Mouse (Mus musculus) spleen, adult 2 months (tissue): ENCODE data around the gene Ror1. TPM values are rescaled to one million over a fixed set of nuclear protein-coding genes. Genes with fewer than 3 reads are reported as not detected.

Experiments
- DNase-seq, 2 experiments: peaks; one replicate each; pipeline versions ENCODE4 v3.0.0 to v3.0.0-alpha.2; 2012 to 2021; ENCODE audit warnings: low spot score in 2 of 2, low read depth in 1 of 2
- H3K27ac ChIP-seq: fragments of 200-500 bp; 2 replicates; pipeline ENCODE4 v1.5.1; 2012; ENCODE audit warnings: low read length, inconsistent platforms; ENCODE audit not compliant: insufficient read depth
- H3K27me3 ChIP-seq: fragments of 200-500 bp; 2 replicates; pipeline ENCODE4 v1.6.1; 2012; ENCODE audit warnings: mild to moderate bottlenecking, moderate library complexity, low read length, inconsistent platforms; ENCODE audit not compliant: control insufficient read depth, insufficient read depth
- H3K36me3 ChIP-seq: fragments of 200-500 bp; 2 replicates; pipeline ENCODE4 v1.6.1; 2012; ENCODE audit warnings: mild to moderate bottlenecking, low read length, inconsistent platforms; ENCODE audit not compliant: control insufficient read depth, insufficient read depth
- H3K4me1 ChIP-seq: fragments of 200-500 bp; 2 replicates; pipeline ENCODE4 v1.6.1; 2011; ENCODE audit warnings: inconsistent platforms; ENCODE audit not compliant: control insufficient read depth, insufficient read depth, insufficient read length
- H3K4me3 ChIP-seq: fragments of 200-500 bp; 2 replicates; pipeline ENCODE4 v1.5.1; 2011; ENCODE audit warnings: mild to moderate bottlenecking, inconsistent platforms; ENCODE audit not compliant: insufficient read depth, insufficient read length; ENCODE audit errors: extremely low read depth
- CTCF ChIP-seq: fragments of 200-500 bp; IDR thresholded peaks from 2 replicates; pipeline ENCODE4 v1.5.1; 2011; ENCODE audit warnings: mild to moderate bottlenecking, inconsistent platforms; ENCODE audit not compliant: insufficient read depth, insufficient read length, insufficient replicate concordance; ENCODE audit errors: extremely low read depth
- POLR2A ChIP-seq: fragments of 200-500 bp; IDR thresholded peaks from 2 replicates; pipeline ENCODE4 v1.6.1; 2011; ENCODE audit warnings: low read depth, low read length, inconsistent platforms
- WGBS: fragments of 180-500 bp; shearing (Covaris S2); methylation state at CpG from one replicate; pipeline ENCODE4 v1.1.7; 2018; 5-methylcytosine and 5-hydroxymethylcytosine counted together
- polyA plus RNA-seq: library from polyadenylated mRNA; depleted of rRNA; stranded (reverse); fragments of >200 nt; gene quantifications from 2 replicates; pipeline ENCODE4 v1.2.3, GENCODE M21; 2012

Ror1 gene
- polyA plus RNA-seq, 1 experiment: 0.64 TPM

DNA sequence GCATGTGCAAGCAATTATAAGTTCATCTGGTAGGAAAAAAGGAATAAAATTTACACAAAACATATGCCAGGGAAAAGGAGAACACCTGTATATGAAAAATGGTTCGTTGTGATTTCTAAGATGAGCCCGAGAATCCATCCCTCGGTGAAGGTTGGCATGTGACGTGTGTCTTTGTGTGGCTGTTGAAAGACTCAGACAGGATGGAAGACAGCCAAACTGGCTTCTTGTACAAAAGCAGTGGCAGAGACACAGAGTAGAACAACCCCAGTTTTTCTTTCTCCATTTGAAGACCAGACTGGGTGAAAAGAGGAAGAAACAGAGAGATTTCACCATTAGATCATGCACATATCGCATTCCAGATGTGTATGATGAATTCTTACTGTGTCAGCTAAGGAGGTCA lies 62.8 kb downstream of the Ror1 start:
- Histone ChIP-seq H3K36me3 (no peaks in the 10 kb centered on the region), H3K4me3 (no peak overlapping the region), H3K27ac (no peak overlapping the region), H3K27me3 (no peaks in the 10 kb centered on the region), H3K4me1 (no peaks in the 10 kb centered on the region)
- DNase-seq: no peak
- 88% methylated on average over 5 of the region's 5 CpGs for WGBS
- TF ChIP-seq POLR2A: no peak
- TF ChIP-seq CTCF: no peak

DNA sequence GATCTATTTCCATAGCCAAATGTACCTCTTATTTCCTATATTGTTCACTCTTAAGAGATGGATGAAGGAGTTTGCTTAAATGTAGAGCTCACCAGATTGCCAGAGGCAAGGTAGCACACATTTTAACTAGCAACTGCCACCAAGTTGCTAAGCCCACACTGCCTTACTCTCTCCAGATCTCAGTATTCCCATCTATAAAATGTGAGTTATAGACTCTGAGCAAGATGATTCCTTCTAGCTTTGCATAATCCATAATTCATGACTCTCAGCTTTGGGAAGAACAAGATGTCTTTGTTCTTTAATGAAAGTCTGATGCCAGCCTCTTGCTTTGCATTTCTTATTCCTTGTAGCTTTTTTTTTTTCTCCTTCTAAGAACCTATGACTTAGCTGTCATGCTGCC lies 64.6 kb downstream of the Ror1 start:
- no peak for TF ChIP-seq CTCF
- no peak for TF ChIP-seq POLR2A
- H3K4me1 ChIP-seq: no peaks in the 10 kb centered on the region
- no peak overlapping the region for H3K27ac ChIP-seq
- no peaks in the 10 kb centered on the region for H3K27me3 ChIP-seq
- no peak for DNase-seq
- no peaks in the 10 kb centered on the region for H3K36me3 ChIP-seq
- no peak overlapping the region for H3K4me3 ChIP-seq

GRCm38 (mm10) chr4:100165790-100166189 lies 70.2 kb downstream of the Ror1 start:
- 84% methylated on average over 7 of the region's 7 CpGs for WGBS
- no peak overlapping the region for H3K4me3 ChIP-seq
- H3K27me3 ChIP-seq: no peaks in the 10 kb centered on the region
- H3K4me1 ChIP-seq: no peaks in the 10 kb centered on the region
- TF ChIP-seq CTCF: no peak
- TF ChIP-seq POLR2A: no peak
- no peak overlapping the region for H3K27ac ChIP-seq
- DNase-seq: no peak
- no peaks in the 10 kb centered on the region for H3K36me3 ChIP-seq

- H3K36me3 ChIP-seq: no peaks in the 10 kb centered on the region
- WGBS: 72% methylated on average over 3 of the region's 3 CpGs
Measured at GRCm38 (mm10) chr4:100166871-100167270, 71.3 kb downstream of the Ror1 start.

DNA sequence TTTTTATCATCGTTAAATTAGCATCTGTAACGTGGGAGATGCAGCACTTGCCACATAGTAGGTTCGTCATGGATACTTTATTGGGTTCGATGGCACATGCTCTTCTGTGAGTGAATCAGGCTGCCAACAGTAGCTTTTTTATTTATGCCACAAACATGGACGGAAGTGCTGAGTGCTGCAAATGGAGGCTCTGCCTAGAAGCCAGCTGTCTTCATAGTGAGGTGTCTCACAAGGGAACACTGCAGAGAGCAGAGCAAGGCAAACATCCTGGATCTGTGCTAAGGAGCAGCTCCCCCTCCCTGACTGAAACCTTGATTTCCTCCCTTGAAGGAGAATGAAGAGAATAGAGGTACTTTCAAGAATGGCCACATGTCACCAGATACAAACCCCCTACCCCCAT lies 74.1 kb downstream of the Ror1 start:
- TF ChIP-seq CTCF: no peak
- no peak for TF ChIP-seq POLR2A
- 86% methylated on average over 5 of the region's 5 CpGs for WGBS
- Histone ChIP-seq H3K27ac (no peak overlapping the region), H3K36me3 (no peaks in the 10 kb centered on the region), H3K4me3 (no peak overlapping the region), H3K27me3 (no peaks in the 10 kb centered on the region), H3K4me1 (no peaks in the 10 kb centered on the region)
- no peak for DNase-seq

More at GRCm38 (mm10) chr4:100166871-100167270, 71.3 kb downstream of the Ror1 start:
- no peak overlapping the region for H3K4me3 ChIP-seq
- no peaks in the 10 kb centered on the region for H3K27me3 ChIP-seq
- TF ChIP-seq CTCF (no peak), POLR2A (no peak)
- no peak for DNase-seq
- H3K4me1 ChIP-seq: no peaks in the 10 kb centered on the region
- H3K27ac ChIP-seq: no peak overlapping the region

DNA sequence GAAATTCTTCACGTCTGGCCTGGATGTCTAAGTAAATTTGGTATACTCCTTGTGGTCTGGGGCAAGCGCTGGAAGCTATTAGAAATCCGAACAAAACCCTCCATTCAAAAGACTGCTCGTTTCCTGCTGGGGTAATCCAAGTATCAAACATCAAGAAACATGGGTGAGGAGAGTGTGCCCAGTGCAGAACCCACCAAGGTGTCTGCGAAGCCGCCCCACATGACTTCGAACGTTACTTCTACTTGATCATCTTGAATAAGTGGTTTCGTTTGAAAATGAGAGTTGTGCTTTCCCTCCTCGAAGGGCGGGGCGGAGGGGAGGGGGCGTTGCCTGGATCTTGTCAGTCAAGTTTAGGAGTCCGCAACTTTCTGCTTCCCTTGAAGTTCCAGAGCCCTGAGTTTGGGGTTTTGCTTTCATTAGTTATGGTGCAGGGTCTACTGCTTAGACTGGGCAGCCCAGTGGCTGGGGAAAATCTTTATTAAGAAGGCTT lies 74.6 kb downstream of the Ror1 start:
- TF ChIP-seq CTCF (no peak), POLR2A (no peak)
- no peak for DNase-seq
- WGBS: 67% methylated on average over 14 of the region's 14 CpGs
- Histone ChIP-seq H3K27ac (no peak overlapping the region), H3K4me3 (no peak overlapping the region), H3K36me3 (no peaks in the 10 kb centered on the region), H3K27me3 (no peaks in the 10 kb centered on the region), H3K4me1 (no peaks in the 10 kb centered on the region)

GRCm38 (mm10) chr4:100170743-100171142 lies 75.2 kb downstream of the Ror1 start:
- Histone ChIP-seq H3K4me3 (no peak overlapping the region), H3K4me1 (no peaks in the 10 kb centered on the region), H3K27ac (no peak overlapping the region), H3K27me3 (no peaks in the 10 kb centered on the region), H3K36me3 (no peaks in the 10 kb centered on the region)
- WGBS: 88% methylated on average over 5 of the region's 5 CpGs
- TF ChIP-seq POLR2A (no peak), CTCF (no peak)
- DNase-seq: no peak

DNA sequence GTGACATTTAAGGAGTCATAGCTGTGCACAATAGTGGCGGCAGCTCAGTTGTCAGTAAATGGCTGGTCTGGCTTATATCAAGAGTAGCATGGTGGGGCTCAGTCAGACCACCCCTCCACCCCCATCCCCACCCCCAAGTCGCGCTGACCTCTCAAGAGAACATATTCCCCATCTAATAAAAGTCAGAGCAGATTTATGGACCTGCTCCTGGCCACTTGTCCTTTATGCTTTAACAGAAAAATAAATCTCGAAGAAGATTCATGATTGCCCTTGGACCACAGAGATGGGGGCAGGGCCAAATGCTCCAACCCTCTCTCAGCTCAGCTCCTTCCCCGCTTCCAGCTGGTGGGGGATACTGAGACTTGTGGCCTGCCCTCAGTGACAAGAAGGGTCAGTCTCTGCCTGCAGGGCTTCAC lies 75.9 kb downstream of the Ror1 start:
- WGBS: 89% methylated on average over 5 of the region's 5 CpGs
- H3K4me3 ChIP-seq: no peak overlapping the region
- H3K27me3 ChIP-seq: no peaks in the 10 kb centered on the region
- no peaks in the 10 kb centered on the region for H3K4me1 ChIP-seq
- TF ChIP-seq POLR2A: no peak
- H3K36me3 ChIP-seq: no peaks in the 10 kb centered on the region
- no peak overlapping the region for H3K27ac ChIP-seq
- DNase-seq: no peak
